Mouse (Mus musculus): ENCODE measurements around the gene Ccdc18. TPM values are rescaled to one million over a fixed set of nuclear protein-coding genes. Genes with fewer than 3 reads are reported as not detected.
"Not testable (repeated sequence)": the region's sequence is repeated elsewhere in the genome, so short reads cannot be mapped to it uniquely, and the experiment has no call there.

Ccdc18 gene
- polyA plus RNA-seq (2015; fragmentation: Nextera tagmentation; extraction: Ambion mirVana), result 6.2 and 10.2 TPM in 2 replicates

GRCm38 (mm10) chr5:108132441-108133243, at the start of gene Ccdc18, which contains the start of gene Tmed5:
Gene Ccdc18, plus strand, starts transcription at chr5:108132875.
Gene Tmed5, minus strand, starts transcription at chr5:108132620.
- H3K9me3 ChIP-seq (replicated peaks; ENCODE audit: control insufficient read depth, low read length), result no peaks in the 10 kb centered on the region
- H3K9ac ChIP-seq (ENCODE audit: low read length), result peak within 1 kb of the TSS; percentile 86
- H3K4me3 ChIP-seq (ENCODE audit: low read length), result peak within 1 kb of the TSS; percentile 69
- WGBS, result under 1% methylated on average over 65 of the region's 65 CpGs
- peak within 1 kb of the TSS; percentile 88 for H3K27ac ChIP-seq (ENCODE audit: low read length)
- H3K4me2 ChIP-seq (ENCODE audit: low read depth, low read length), result peak within 1 kb of the TSS; percentile 69
- peaks cover 7% of the 10 kb centered on the region; the same call in 1 of the 2 replicates for H3K36me3 ChIP-seq (ENCODE audit: control insufficient read depth, insufficient read depth)
- peaks cover 8% of the 10 kb centered on the region for H3K4me1 ChIP-seq (ENCODE audit: control insufficient read depth, insufficient read depth, low read length)
- ATAC-seq (replicated peaks; ENCODE audit: extremely low read depth, insufficient read depth, low FRiP score), result peak; percentile 99
- H3K27me3 ChIP-seq (ENCODE audit: control insufficient read depth, insufficient read depth, low read length), result no peaks in the 10 kb centered on the region

GRCm38 (mm10) chr5:108085440-108085839, 47.2 kb upstream of the Ccdc18 start:
- Histone ChIP-seq H3K27me3 (ENCODE audit: control insufficient read depth, insufficient read depth, low read length) (no peaks in the 10 kb centered on the region), H3K4me1 (ENCODE audit: control insufficient read depth, insufficient read depth, low read length) (no peaks in the 10 kb centered on the region), H3K27ac (ENCODE audit: low read length) (no peak overlapping the region), H3K4me2 (ENCODE audit: low read depth, low read length) (no peak overlapping the region), H3K9me3 (replicated peaks; ENCODE audit: control insufficient read depth, low read length) (no peaks in the 10 kb centered on the region), H3K9ac (ENCODE audit: low read length) (no peak overlapping the region), H3K4me3 (ENCODE audit: low read length) (no peak overlapping the region), H3K36me3 (ENCODE audit: control insufficient read depth, insufficient read depth) (peaks cover 34% of the 10 kb centered on the region)
- 92% methylated on average over 2 of the region's 2 CpGs for WGBS
- ATAC-seq (replicated peaks; ENCODE audit: extremely low read depth, insufficient read depth, low FRiP score), result no peak

- H3K27ac ChIP-seq (ENCODE audit: low read length); H3K9ac ChIP-seq (ENCODE audit: low read length); H3K4me1 ChIP-seq (ENCODE audit: control insufficient read depth, insufficient read depth, low read length); H3K27me3 ChIP-seq (ENCODE audit: control insufficient read depth, insufficient read depth, low read length); ATAC-seq (replicated peaks; ENCODE audit: extremely low read depth, insufficient read depth, low FRiP score); H3K9me3 ChIP-seq (replicated peaks; ENCODE audit: control insufficient read depth, low read length); H3K4me3 ChIP-seq (ENCODE audit: low read length); H3K4me2 ChIP-seq (ENCODE audit: low read depth, low read length): not testable (repeated sequence)
- 94% methylated on average over 8 of the region's 8 CpGs for WGBS
- H3K36me3 ChIP-seq (ENCODE audit: control insufficient read depth, insufficient read depth), result peaks cover 51% of the 10 kb centered on the region
Observed at GRCm38 (mm10) chr5:108092731-108093130, 39.9 kb upstream of the Ccdc18 start.

GRCm38 (mm10) chr5:108097676-108098075, 35.0 kb upstream of the Ccdc18 start:
- Histone ChIP-seq H3K27ac (ENCODE audit: low read length) (no peak overlapping the region), H3K9ac (ENCODE audit: low read length) (no peak overlapping the region), H3K36me3 (ENCODE audit: control insufficient read depth, insufficient read depth) (peaks cover 24% of the 10 kb centered on the region), H3K9me3 (replicated peaks; ENCODE audit: control insufficient read depth, low read length) (no peaks in the 10 kb centered on the region), H3K27me3 (ENCODE audit: control insufficient read depth, insufficient read depth, low read length) (no peaks in the 10 kb centered on the region), H3K4me2 (ENCODE audit: low read depth, low read length) (no peak overlapping the region), H3K4me1 (ENCODE audit: control insufficient read depth, insufficient read depth, low read length) (peaks cover 2% of the 10 kb centered on the region; the same call in 1 of the 2 replicates), H3K4me3 (ENCODE audit: low read length) (no peak overlapping the region)
- 93% methylated on average over 3 of the region's 3 CpGs for WGBS
- no peak for ATAC-seq (replicated peaks; ENCODE audit: extremely low read depth, insufficient read depth, low FRiP score)

GRCm38 (mm10) chr5:108100196-108100595, 32.5 kb upstream of the Ccdc18 start:
- Histone ChIP-seq H3K9me3 (replicated peaks; ENCODE audit: control insufficient read depth, low read length) (no peaks in the 10 kb centered on the region), H3K4me2 (ENCODE audit: low read depth, low read length) (no peak overlapping the region), H3K27me3 (ENCODE audit: control insufficient read depth, insufficient read depth, low read length) (no peaks in the 10 kb centered on the region), H3K27ac (ENCODE audit: low read length) (no peak overlapping the region), H3K4me1 (ENCODE audit: control insufficient read depth, insufficient read depth, low read length) (peaks cover 2% of the 10 kb centered on the region; the same call in 1 of the 2 replicates), H3K36me3 (ENCODE audit: control insufficient read depth, insufficient read depth) (peaks cover 23% of the 10 kb centered on the region), H3K9ac (ENCODE audit: low read length) (no peak overlapping the region), H3K4me3 (ENCODE audit: low read length) (no peak overlapping the region)
- no peak; the same call in 1 of the 2 replicates for ATAC-seq (replicated peaks; ENCODE audit: extremely low read depth, insufficient read depth, low FRiP score)

- Histone ChIP-seq H3K4me1 (ENCODE audit: control insufficient read depth, insufficient read depth, low read length) (peaks cover 2% of the 10 kb centered on the region; the same call in 1 of the 2 replicates), H3K27me3 (ENCODE audit: control insufficient read depth, insufficient read depth, low read length) (no peaks in the 10 kb centered on the region), H3K36me3 (ENCODE audit: control insufficient read depth, insufficient read depth) (peaks cover 29% of the 10 kb centered on the region), H3K9me3 (replicated peaks; ENCODE audit: control insufficient read depth, low read length) (no peaks in the 10 kb centered on the region), H3K9ac (ENCODE audit: low read length) (no peak overlapping the region), H3K4me2 (ENCODE audit: low read depth, low read length) (no peak overlapping the region), H3K4me3 (ENCODE audit: low read length) (no peak overlapping the region), H3K27ac (ENCODE audit: low read length) (no peak overlapping the region)
- no peak for ATAC-seq (replicated peaks; ENCODE audit: extremely low read depth, insufficient read depth, low FRiP score)
- 84% methylated on average over 5 of the region's 5 CpGs for WGBS
Observed at GRCm38 (mm10) chr5:108104306-108104705, 28.4 kb upstream of the Ccdc18 start.

GRCm38 (mm10) chr5:108109346-108109745, 23.3 kb upstream of the Ccdc18 start:
- WGBS, result 93% methylated on average over 7 of the region's 7 CpGs
- Histone ChIP-seq H3K4me3 (ENCODE audit: low read length) (no peak overlapping the region), H3K9ac (ENCODE audit: low read length) (no peak overlapping the region), H3K27ac (ENCODE audit: low read length) (no peak overlapping the region), H3K4me1 (ENCODE audit: control insufficient read depth, insufficient read depth, low read length) (no peaks in the 10 kb centered on the region), H3K4me2 (ENCODE audit: low read depth, low read length) (no peak overlapping the region), H3K27me3 (ENCODE audit: control insufficient read depth, insufficient read depth, low read length) (no peaks in the 10 kb centered on the region), H3K9me3 (replicated peaks; ENCODE audit: control insufficient read depth, low read length) (no peaks in the 10 kb centered on the region), H3K36me3 (ENCODE audit: control insufficient read depth, insufficient read depth) (peaks cover 19% of the 10 kb centered on the region)
- ATAC-seq (replicated peaks; ENCODE audit: extremely low read depth, insufficient read depth, low FRiP score), result no peak

GRCm38 (mm10) chr5:108117693-108118092, 15.0 kb upstream of the Ccdc18 start:
- WGBS, result 90% methylated on average over 4 of the region's 4 CpGs
- ATAC-seq (replicated peaks; ENCODE audit: extremely low read depth, insufficient read depth, low FRiP score), result no peak
- Histone ChIP-seq H3K9ac (ENCODE audit: low read length) (no peak overlapping the region), H3K27me3 (ENCODE audit: control insufficient read depth, insufficient read depth, low read length) (no peaks in the 10 kb centered on the region), H3K9me3 (replicated peaks; ENCODE audit: control insufficient read depth, low read length) (0 out of 2 replicates have a peak, but pooled peaks cover 2% of the 10 kb centered on the region), H3K36me3 (ENCODE audit: control insufficient read depth, insufficient read depth) (peaks cover 4% of the 10 kb centered on the region; the same call in 1 of the 2 replicates), H3K27ac (ENCODE audit: low read length) (no peak overlapping the region), H3K4me3 (ENCODE audit: low read length) (no peak overlapping the region), H3K4me2 (ENCODE audit: low read depth, low read length) (no peak overlapping the region), H3K4me1 (ENCODE audit: control insufficient read depth, insufficient read depth, low read length) (no peaks in the 10 kb centered on the region)

GRCm38 (mm10) chr5:108120221-108120900, 12.3 kb upstream of the Ccdc18 start:
- no peak overlapping the region for H3K4me3 ChIP-seq (ENCODE audit: low read length)
- WGBS, result 83% methylated on average over 9 of the region's 9 CpGs
- peaks cover 4% of the 10 kb centered on the region; the same call in 1 of the 2 replicates for H3K36me3 ChIP-seq (ENCODE audit: control insufficient read depth, insufficient read depth)
- H3K4me2 ChIP-seq (ENCODE audit: low read depth, low read length), result no peak overlapping the region
- H3K27ac ChIP-seq (ENCODE audit: low read length), result no peak overlapping the region
- no peaks in the 10 kb centered on the region for H3K4me1 ChIP-seq (ENCODE audit: control insufficient read depth, insufficient read depth, low read length)
- ATAC-seq (replicated peaks; ENCODE audit: extremely low read depth, insufficient read depth, low FRiP score), result no peak
- no peaks in the 10 kb centered on the region for H3K27me3 ChIP-seq (ENCODE audit: control insufficient read depth, insufficient read depth, low read length)
- H3K9ac ChIP-seq (ENCODE audit: low read length), result no peak overlapping the region
- 0 out of 2 replicates have a peak, but pooled peaks cover 2% of the 10 kb centered on the region for H3K9me3 ChIP-seq (replicated peaks; ENCODE audit: control insufficient read depth, low read length)

All from heart, embryonic 16.5 days (tissue).